Mouse (Mus musculus): ENCODE data around the gene Lgals7.

The Lgals7 gene

GRCm38 (mm10) chr7:28863540-28863939 lies at the start of gene Lgals7:
Lgals7 (plus strand) TSS chr7:28863853.
- ATAC-seq (ENCODE audit: insufficient number of reproducible peaks, low FRiP score, low TSS enrichment): no peak

- no peak for ATAC-seq (ENCODE audit: insufficient number of reproducible peaks, low FRiP score, low TSS enrichment)
Measured at GRCm38 (mm10) chr7:28814306-28815034, 49.2 kb upstream of the Lgals7 start.

GRCm38 (mm10) chr7:28815230-28815629 lies 48.4 kb upstream of the Lgals7 start:
- ATAC-seq (ENCODE audit: insufficient number of reproducible peaks, low FRiP score, low TSS enrichment): no peak

GRCm38 (mm10) chr7:28816201-28816600 lies 47.5 kb upstream of the Lgals7 start:
- ATAC-seq (ENCODE audit: insufficient number of reproducible peaks, low FRiP score, low TSS enrichment): no peak

- ATAC-seq (ENCODE audit: insufficient number of reproducible peaks, low FRiP score, low TSS enrichment): no peak
Measured at GRCm38 (mm10) chr7:28816920-28817319, 46.7 kb upstream of the Lgals7 start.

- ATAC-seq (ENCODE audit: insufficient number of reproducible peaks, low FRiP score, low TSS enrichment): no peak
Measured at GRCm38 (mm10) chr7:28817524-28817923, 46.1 kb upstream of the Lgals7 start.

GRCm38 (mm10) chr7:28817957-28818356 lies 45.7 kb upstream of the Lgals7 start:
- no peak for ATAC-seq (ENCODE audit: insufficient number of reproducible peaks, low FRiP score, low TSS enrichment)

GRCm38 (mm10) chr7:28818436-28818835 lies 45.2 kb upstream of the Lgals7 start:
- ATAC-seq (ENCODE audit: insufficient number of reproducible peaks, low FRiP score, low TSS enrichment): no peak

GRCm38 (mm10) chr7:28818861-28819452 lies 44.7 kb upstream of the Lgals7 start:
- ATAC-seq (ENCODE audit: insufficient number of reproducible peaks, low FRiP score, low TSS enrichment): no peak

- no peak for ATAC-seq (ENCODE audit: insufficient number of reproducible peaks, low FRiP score, low TSS enrichment)
Measured at GRCm38 (mm10) chr7:28819571-28819970, 44.1 kb upstream of the Lgals7 start.

- no peak for ATAC-seq (ENCODE audit: insufficient number of reproducible peaks, low FRiP score, low TSS enrichment)
Measured at GRCm38 (mm10) chr7:28820358-28821260, 43.0 kb upstream of the Lgals7 start.

GRCm38 (mm10) chr7:28821261-28821831 lies 42.3 kb upstream of the Lgals7 start:
- 0 out of 2 replicates have a peak, but pooled peaks have one; percentile 10 for ATAC-seq (ENCODE audit: insufficient number of reproducible peaks, low FRiP score, low TSS enrichment)

GRCm38 (mm10) chr7:28822556-28822955 lies 41.1 kb upstream of the Lgals7 start:
- ATAC-seq (ENCODE audit: insufficient number of reproducible peaks, low FRiP score, low TSS enrichment): no peak

- no peak for ATAC-seq (ENCODE audit: insufficient number of reproducible peaks, low FRiP score, low TSS enrichment)
Measured at GRCm38 (mm10) chr7:28822993-28823903, 40.4 kb upstream of the Lgals7 start.

GRCm38 (mm10) chr7:28823932-28824331 lies 39.7 kb upstream of the Lgals7 start:
- ATAC-seq (ENCODE audit: insufficient number of reproducible peaks, low FRiP score, low TSS enrichment): no peak

GRCm38 (mm10) chr7:28824941-28825685 lies 38.5 kb upstream of the Lgals7 start, which contains the start of gene Ech1:
Ech1 (plus strand) TSS chr7:28825217.
- peak; percentile 60; the same call in 1 of the 2 replicates for ATAC-seq (ENCODE audit: insufficient number of reproducible peaks, low FRiP score, low TSS enrichment)

GRCm38 (mm10) chr7:28825686-28826401 lies 37.8 kb upstream of the Lgals7 start:
- no peak for ATAC-seq (ENCODE audit: insufficient number of reproducible peaks, low FRiP score, low TSS enrichment)

GRCm38 (mm10) chr7:28826402-28826772 lies 37.3 kb upstream of the Lgals7 start:
- ATAC-seq (ENCODE audit: insufficient number of reproducible peaks, low FRiP score, low TSS enrichment): no peak

All from cerebellum, adult (tissue).